Mouse (Mus musculus): ENCODE measurements around the gene Llcfc1.

The Llcfc1 gene

DNA sequence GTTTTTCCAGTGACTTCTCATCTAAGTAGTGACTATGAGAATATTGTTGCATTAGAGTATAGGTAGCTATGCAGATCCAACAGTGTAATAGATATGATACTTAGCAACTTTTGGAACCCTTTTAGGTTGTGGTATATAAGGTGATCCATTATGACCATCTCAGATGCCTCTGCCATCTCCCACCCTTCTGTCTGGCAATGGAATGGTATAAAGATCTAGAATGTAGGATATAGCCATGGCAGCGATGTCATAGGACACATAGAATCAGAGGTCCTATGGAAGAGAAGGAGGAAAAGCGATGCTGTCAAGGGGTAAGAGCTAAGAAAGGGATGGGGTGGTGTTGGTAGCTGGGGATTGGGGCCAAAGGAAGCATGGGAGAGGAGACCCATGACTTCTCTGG lies at the start of gene Llcfc1:
TSS of gene Llcfc1 (plus strand) at position 301 of the 400 bp plus-strand sequence.
- no peak for DNase-seq

DNA sequence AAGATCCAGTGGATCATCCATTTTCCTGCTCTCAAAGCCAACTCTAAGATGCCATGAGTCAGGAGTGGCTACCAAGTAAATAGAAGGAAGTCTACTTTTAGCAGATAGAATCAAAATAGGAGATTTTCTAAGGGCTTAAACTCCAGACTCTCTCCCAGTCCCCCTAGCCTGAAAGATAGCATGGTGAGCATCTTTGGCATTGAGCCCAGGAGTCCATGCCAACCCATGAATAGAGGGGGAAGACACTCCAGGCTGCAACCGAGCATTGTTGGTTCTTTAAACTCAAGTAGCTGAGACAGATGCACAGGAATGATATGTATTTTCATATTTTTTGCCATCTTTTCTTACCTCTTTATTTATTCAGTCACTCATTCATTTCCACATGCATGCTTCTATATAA lies 49.0 kb upstream of the Llcfc1 start:
- no peak for DNase-seq

DNA sequence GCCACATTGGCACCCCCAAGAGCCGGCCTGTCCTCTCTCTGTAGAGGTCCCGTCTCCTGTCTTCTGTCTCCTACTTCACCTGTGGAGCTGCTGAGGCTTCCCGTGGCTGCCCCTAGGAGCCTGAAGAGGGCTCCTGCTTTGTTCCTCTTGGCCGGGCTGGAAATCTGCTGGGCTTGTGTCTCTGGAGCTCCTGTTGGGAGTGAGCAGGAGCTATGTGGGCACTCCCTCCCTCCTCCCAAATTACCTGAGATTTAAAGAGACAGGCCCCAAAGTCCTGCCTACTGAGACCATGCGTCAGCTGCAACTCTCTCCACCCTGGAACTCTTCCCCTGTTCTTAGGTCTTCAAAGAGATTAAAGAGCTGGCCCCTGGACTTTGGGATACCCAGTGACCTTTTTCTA lies 48.1 kb upstream of the Llcfc1 start, which contains the start of gene Trpv6:
TSS of gene Trpv6 (minus strand) at position 228 of the 400 bp plus-strand sequence.
- no peak for DNase-seq

DNA sequence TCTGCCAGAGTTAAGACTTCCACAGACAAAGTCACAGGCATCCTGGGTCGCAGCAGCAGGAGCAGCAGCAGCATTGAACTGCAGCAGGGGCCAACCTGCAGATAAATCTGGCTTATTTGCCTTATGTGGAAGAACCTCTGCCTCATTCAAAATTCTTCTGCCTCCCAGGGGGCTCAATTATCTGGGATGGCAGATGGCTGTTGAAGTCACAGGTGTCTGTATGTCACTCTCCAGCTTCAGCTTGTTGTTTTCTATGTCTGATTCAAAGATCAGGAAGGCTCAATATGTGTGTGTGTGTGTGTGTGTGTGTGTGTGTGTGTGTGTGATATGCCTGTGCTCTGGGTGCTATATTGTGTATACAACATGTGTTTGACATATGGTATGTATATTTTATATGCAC lies 46.8 kb upstream of the Llcfc1 start:
- no peak for DNase-seq

DNA sequence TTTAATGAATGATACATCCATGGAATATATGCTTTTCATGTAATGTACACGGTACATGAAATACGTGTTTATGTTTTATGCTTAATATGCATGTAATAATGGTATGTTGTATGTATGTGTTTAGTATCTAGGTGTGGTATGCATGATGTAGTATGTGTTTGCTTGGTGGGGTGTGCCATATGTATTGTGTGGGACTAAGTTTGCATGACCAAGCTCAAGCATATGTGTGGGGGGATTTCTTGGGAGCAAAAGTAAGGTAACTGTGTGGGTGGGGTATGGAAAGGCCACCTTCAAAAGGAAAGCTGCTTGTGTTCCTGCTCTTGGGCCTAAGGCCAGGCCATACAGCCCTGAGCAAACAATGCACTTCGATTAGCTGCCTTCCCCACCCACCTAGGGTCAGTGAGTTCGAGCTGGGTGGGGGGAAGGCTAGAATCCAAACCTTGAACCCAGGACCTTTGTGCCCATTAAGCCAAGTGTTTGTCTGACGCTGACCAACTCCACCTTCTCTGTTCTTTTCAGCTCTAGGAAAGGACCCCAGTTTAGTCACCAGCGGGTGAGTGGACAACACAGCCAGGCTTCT lies 46.2 kb upstream of the Llcfc1 start:
- no peak for DNase-seq

DNA sequence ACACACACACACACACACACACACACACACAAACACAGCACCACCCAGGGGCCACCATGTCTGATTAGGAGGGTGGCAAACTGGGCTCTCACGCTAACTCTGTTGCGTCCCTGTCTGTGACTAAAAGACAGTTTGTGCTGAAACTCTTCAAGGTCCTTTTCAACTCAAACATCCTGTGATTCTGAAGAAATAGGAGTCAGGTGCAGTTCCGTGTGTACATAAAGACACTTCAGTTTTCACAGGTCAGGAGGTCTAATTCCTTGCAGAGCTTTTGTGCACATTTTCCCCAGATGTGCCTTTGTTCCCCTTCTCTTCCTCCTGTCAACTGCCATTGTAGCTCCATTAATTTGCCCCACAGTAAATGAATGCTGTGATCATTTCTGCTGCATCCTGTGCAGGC lies 43.8 kb upstream of the Llcfc1 start:
- no peak for DNase-seq

DNA sequence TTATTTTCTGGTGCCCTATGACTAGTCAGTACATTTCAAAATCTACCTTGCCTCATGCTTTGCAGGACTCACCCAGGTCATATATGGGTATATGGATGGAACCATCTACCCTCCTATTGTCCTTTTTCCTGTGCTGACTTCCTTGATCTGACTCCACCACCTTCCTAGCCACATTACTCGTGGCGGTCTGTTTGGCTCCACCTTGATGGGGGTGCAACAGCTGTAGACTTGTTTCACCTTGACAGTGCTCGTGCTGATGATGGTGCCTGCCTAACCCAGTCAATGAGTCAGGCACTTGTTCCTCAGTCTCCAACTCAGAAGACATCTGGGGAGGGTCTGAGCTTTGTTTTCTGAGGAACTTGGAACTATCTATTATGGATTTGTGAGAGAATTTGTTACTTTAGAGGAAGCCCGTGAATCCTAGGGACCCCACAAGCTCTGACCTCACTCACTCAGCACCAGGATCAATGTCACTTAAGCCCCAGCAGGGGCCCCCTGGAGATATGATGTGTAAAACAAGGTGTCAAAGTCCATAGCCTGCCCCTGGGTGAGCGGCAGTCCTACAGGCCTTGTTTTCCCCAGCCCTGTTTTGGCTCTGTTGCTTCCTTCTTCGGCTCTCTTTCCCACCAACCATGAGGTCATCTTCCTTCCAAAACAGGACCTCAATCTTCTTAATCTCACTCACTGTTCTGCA lies 42.9 kb upstream of the Llcfc1 start:
- DNase-seq: no peak

DNA sequence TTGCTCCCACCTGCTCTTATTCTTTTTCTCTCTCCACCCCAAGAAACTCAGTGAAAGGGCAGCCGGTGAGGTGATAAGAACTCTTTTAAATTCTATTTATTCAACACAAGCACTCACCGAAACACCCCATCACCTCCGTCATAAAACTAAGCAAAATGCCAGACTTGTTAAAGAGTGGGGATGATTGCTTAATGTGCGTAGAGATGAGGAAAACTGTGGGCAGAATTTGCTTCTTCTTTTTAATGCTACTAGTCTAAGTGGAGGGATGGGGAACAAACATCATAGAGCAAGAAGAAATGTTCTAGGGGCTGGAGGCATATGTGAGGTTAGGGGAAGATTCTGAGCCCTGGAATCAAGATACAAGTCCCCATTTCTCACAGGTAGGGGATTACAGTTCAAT lies 41.5 kb upstream of the Llcfc1 start:
- DNase-seq: no peak

DNA sequence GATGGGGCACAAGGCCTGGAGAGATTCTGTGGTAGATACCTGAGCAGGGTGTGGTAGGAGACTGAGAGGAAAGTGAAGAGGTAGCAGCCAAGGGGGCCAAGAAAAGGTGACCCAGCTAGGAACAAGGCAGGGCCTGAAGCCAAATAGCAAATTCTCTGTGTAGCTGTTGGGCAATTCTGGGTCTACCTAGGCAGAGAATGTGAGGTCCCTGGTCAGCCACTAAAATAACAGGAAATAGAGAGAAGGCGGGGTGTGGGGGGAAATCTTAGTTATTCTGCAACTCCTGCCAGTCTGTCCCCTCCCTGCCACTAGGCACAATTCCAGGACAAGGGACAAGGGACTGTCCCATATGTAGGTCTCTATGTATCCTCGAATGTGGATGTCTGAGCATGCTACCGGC lies 41.0 kb upstream of the Llcfc1 start:
- no peak for DNase-seq

DNA sequence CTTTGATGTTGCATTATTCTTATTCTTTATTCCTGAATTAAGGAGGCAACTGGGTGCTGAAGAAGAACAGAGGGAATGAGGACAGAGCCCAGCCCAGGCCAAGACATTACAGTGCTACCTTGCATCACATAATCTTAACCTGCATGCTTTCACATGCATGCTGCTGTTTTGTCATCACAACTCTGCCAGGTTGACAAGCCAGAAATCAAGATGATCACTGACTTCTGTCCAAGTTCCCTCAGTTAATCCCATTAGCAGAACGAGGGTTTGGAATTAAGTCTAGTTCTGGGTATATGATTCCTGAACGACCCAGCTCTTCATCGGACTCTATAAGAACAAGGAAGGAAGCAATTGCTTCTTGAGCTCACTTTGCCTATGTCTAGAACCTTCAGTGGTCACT lies 38.0 kb upstream of the Llcfc1 start:
- no peak for DNase-seq

DNA sequence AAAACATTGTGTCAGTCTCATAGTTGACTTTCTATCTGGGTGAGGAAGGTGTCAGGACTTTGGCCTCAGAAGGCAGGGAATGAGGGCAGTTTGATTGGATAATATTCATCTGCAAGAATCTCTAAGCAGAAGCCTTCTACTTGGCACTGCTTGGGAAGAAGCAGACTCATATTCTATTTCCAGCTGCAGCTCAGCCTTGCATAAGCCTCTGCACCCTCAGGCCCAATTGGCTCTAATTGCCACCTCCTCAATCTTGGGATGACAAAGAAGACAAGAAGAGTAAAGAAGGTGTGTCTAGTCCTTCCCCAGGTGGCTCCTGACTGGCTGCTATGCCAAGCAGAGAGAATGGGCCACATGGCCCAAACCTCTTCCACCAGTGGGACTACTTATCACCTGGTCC lies 37.6 kb upstream of the Llcfc1 start:
- no peak for DNase-seq

DNA sequence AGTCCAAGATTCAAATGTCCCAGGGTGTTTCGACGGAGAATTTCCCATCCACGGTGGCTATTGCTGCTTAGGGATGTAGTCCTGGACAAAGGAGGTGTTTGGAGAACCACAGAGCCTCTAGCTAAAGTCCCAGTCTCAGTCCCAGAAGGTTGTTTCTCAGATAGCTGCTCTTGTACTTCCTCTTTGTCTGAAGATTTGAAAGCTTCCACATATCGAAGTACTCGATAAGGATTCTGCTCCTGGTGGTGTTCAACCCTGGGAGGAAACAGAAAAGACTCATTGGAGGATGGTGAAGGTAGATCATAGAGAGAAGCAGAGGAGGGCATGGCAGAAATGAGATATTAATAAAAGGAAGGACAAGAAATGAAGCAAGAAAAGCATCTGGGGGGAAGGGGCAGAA lies 31.1 kb upstream of the Llcfc1 start:
- no peak for DNase-seq

DNA sequence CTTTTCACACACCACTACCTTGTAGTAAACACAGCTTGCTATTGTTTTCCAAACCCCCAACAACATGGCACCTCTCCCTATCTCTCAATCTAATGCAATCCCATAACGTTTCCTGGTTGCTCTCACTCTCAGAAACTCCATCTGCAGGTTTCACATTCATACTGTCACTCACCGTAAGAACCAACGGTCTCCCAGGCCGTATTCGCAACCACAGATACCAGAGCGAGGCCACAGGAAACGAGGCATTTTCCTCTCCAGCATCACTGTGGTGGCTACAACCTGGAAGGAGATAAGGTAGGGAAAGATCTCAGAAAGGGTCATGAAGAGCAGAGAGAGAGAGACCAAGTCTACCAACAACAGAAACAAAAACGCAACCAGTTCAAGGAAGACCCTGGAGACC lies 29.6 kb upstream of the Llcfc1 start:
- no peak for DNase-seq

DNA sequence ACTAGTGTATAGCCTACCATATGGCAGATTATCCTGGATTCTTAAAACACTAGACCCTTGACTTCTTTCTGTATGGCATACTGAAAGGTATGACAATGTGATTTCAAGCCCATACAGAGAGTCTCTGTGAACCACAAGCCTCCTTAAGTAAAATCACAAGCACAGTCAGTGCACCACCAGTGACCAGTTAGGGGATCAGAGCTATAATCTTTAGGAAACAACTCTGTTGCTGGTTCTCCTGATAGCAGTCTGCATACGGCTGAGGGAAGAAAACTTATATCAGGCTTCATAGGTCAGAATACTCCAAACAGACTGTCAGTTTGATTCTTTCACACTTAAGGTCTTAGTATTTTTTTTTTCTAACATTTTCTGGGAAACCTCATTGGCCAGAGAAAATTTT lies 25.7 kb upstream of the Llcfc1 start:
- DNase-seq: no peak

DNA sequence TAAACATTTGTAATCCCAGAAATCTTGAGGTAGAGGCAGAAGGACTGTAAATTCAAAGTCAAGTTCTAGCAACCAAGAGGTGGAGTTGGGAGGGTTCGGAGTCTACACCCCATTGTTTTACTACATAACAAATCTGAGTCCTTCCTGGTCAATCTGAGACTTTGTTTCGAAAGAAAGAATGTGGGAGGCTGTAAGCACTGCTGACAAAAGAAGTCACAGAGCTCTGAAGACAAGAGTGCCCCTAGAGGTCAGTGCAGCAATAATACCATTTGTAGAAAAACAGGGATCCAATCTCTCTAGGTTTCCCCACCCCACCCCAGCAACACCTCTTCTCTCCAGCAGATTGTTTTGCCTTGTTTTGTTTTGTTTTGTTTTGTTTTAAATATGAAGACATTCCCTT lies 21.9 kb upstream of the Llcfc1 start:
- DNase-seq: no peak

DNA sequence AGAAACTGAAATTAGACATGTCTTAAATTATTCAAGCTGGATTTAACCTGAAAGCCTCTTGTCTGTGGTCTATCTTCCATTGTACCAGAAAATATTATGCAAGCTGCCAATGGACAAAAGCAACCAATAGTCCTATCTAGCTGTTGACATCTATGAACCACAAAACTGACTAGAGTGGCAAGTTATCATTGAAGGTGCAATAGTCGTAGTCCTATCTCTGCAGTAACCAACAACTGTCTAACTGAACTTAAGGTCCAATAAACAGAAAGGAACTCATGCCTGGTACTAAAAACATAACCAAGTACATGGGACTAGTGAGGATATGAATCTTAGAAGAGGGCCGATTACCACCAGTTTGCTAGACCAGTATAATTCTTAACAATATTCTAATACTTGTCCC lies 7.7 kb upstream of the Llcfc1 start:
- DNase-seq: no peak

DNA sequence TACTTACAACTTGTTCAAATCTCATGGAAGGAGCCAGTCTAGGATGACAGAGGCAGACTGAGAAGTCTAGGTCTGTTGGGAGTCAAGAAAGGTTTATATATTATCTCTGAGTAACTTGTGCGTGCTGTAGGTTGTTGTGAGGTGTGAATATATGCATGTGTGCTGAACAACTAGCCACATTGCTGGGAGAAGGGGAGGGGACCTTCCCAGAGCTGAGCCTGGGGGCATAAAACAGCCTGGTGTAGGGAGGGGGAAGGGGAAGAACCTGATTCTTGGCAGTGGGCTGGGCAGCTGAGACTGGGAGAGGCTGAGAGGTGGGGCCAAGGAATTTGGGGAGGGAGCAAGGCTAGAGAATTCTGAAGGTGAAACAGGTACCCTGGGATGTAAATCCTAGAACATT lies 3.6 kb upstream of the Llcfc1 start, which contains the start of gene Trpv5:
TSS of gene Trpv5 (minus strand) at position 101 of the 400 bp plus-strand sequence.
- DNase-seq: peak; percentile 8

DNA sequence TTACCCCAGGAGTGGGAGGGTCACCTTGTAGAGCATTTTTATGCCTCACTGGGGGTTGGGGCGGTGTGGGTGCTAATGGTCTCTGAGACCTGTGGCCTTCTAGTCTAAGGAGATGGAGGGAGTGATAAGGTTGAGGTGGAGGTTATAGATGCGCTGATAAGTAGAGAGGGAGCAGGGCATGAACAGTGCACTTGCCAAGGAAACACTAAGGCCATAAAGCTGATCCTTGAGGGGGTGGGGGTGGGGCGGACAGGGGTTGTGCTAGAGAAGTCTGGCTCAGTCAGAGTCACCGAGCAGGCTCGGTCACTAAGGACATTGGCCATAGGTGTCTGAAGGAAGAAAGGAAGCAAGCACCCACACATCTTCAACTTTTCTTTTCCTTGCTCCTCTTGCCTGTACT lies 2.6 kb upstream of the Llcfc1 start:
- DNase-seq: no peak

DNA sequence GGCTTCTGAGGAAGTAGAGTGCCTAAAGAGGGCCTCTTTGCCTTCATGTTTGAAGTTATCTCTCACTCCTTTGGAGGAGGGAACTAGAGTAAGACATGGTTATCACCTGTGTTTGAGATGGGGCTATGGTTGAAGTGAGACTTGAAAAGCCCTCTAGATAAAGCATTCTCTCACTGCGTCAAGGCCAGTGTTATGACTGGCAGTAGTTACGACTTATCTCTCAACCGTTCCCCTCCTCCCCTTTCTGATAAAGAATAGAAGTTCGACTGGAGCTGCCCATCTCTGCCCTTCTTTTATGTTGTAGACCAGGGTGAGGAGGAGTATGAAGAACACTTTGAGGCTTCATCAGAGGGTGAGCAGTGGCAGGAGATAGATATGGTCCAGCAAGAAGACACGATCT lies 680 bp downstream of the Llcfc1 start:
- DNase-seq: no peak

DNA sequence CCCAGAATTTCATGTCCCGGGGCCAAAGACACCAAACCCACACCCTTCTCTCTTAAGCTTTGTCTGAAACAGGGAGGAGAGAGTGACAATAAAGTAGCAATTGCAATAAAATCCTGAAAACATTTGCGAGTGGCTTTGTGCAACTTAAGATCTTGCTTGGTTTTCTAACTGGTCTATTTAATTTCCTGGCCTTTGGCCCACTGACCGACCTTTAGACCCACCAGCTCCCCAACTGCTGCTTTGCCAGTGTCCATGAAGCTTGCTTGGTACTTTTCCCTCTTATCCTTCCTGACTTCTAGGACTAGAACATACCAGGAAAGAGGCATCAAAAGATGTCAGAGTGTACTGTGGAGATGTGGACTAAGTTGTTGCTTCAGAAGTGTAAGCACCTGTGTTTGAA lies 1.4 kb downstream of the Llcfc1 start:
- no peak for DNase-seq

DNA sequence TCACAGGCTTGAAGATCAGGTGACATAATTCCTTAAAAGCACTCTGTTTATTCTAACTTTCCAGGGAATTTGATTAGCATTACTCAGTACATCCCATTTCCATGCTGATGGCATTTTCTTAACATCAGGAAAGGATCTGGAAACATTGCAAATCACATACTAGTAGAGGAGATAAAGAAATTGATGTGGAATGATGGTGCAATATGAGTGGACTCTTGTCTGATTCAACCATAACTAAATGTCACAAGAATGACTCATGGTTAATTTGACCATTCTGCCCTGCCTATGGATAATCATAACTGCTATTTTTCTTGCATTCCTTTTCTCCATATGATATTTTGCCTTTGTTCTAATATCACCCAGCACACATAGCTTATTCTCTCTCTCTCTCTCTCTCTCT lies 8.0 kb downstream of the Llcfc1 start:
- DNase-seq: no peak

DNA sequence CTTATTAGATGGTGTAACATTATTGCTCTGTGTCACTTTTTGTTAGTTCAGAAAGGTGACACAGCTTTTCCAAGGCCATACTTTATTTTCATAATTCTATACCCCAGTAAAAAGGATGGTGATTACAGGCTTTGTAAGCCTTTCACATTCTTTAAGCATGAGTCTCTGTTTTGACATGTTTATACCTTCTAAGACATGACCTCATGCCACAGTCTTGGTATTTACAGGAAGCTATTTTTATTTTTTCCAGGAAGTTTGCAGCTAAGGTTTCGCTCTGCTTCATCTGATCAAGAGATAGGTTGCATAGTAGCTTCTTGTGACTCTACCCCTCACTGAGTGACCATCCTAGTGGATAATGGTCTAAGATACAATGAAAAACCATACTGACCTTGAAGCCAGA lies 10.2 kb downstream of the Llcfc1 start:
- DNase-seq: no peak

DNA sequence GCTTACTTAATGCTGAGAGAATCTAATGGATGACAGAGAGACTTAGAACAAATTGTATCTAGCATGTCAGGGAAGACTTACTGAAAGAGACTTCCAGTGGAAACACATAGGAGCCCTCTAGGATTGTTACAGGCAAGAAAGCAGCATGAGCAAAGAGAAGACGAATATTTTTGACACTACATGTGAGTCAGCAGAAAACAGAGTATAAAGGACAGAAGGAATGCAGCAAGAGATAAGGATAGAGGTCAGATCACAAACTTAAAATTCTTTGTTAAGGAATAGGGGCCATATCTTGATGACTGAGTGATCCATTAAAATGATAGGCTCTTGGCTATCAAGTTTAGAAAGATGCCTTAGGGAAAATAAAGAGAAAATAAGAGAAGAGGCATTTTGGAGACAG lies 17.0 kb downstream of the Llcfc1 start:
- no peak for DNase-seq

DNA sequence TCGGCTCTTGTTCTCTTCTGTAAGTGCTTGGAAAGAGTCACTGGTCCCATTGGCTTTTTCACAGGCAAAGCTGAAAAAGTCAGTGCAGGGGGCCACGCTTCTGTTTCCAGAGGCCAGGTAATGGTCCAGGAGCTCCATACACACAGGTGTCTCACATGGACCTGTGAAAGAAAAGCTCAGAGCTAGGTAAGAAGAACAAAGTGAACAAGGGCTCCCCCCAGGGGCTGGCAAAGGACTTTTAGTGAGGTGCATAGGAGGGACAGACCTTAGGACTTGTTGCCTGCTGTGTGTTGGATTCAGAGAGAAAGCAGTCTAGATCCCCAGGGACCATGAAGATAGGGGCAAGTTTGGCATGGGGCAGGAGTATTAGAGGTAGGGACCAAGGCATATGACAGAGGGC lies 18.7 kb downstream of the Llcfc1 start:
- peak; percentile 19 for DNase-seq

DNA sequence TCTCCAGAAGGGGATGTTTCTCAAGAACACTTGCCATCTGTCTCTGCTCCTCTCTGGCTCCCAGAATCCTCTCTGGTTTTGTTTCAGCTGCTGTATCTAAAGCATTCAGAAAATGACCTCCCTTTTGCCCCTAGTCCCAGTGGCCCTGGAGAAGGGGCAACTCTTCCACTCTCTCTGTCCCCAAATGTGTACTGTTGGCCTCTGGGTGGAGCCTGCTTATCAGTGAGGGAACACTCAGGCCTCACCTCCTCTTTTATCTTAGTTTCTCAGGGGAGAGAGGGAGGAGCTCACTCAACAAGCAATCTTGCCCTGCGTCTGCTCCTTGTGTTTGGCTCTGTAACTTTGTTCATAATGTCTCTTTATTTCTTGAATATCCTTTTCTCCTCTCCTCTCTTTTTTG lies 19.9 kb downstream of the Llcfc1 start, which contains the start of gene Kel:
TSS of gene Kel (minus strand) at position 217 of the 400 bp plus-strand sequence.
- no peak for DNase-seq

Measured in kidney, postnatal 10 days (tissue).